Mouse (Mus musculus): ENCODE results near the gene Frmd4b. TPM values are rescaled to one million over a fixed set of nuclear protein-coding genes. Genes with fewer than 3 reads are reported as not detected.
"Not testable (repeated sequence)": the region's sequence is repeated elsewhere in the genome, so short reads cannot be mapped to it uniquely, and the experiment has no call there.

Gene Frmd4b
- polyA plus RNA-seq, 1 experiment from 2014 or later, result 15.7 TPM

GRCm38 (mm10) chr6:97381275-97381674, 236.1 kb downstream of the Frmd4b start:
- H3K36me3 ChIP-seq, result no peaks in the 10 kb centered on the region
- H3K4me2 ChIP-seq, result no peak overlapping the region
- no peak overlapping the region for H3K27ac ChIP-seq
- H3K9me3 ChIP-seq, result no peaks in the 10 kb centered on the region
- ATAC-seq (ENCODE audit: borderline replicate concordance, extremely low read depth, low FRiP score, low TSS enrichment), result no peak
- no peaks in the 10 kb centered on the region for H3K4me1 ChIP-seq
- 79% methylated on average over 4 of the region's 4 CpGs for WGBS
- no peak overlapping the region for H3K4me3 ChIP-seq
- H3K9ac ChIP-seq, result no peak overlapping the region
- no peaks in the 10 kb centered on the region for H3K27me3 ChIP-seq

GRCm38 (mm10) chr6:97370947-97371346, 246.4 kb downstream of the Frmd4b start:
- H3K36me3 ChIP-seq, result no peaks in the 10 kb centered on the region
- no peaks in the 10 kb centered on the region for H3K4me1 ChIP-seq
- no peaks in the 10 kb centered on the region for H3K27me3 ChIP-seq
- 36% methylated on average over 2 of the region's 2 CpGs for WGBS
- no peak overlapping the region for H3K4me2 ChIP-seq
- H3K9me3 ChIP-seq, result no peaks in the 10 kb centered on the region
- no peak overlapping the region for H3K4me3 ChIP-seq
- H3K27ac ChIP-seq, result no peak overlapping the region
- no peak overlapping the region for H3K9ac ChIP-seq
- ATAC-seq (ENCODE audit: borderline replicate concordance, extremely low read depth, low FRiP score, low TSS enrichment), result no peak

- H3K4me3 ChIP-seq, result no peak overlapping the region
- no peaks in the 10 kb centered on the region for H3K36me3 ChIP-seq
- H3K27ac ChIP-seq, result no peak overlapping the region
- H3K4me2 ChIP-seq, result no peak overlapping the region
- no peaks in the 10 kb centered on the region for H3K4me1 ChIP-seq
- WGBS, result 47% methylated on average over 1 of the region's 1 CpGs
- ATAC-seq (ENCODE audit: borderline replicate concordance, extremely low read depth, low FRiP score, low TSS enrichment), result no peak
- H3K9me3 ChIP-seq, result no peaks in the 10 kb centered on the region
- H3K27me3 ChIP-seq, result no peaks in the 10 kb centered on the region
- no peak overlapping the region for H3K9ac ChIP-seq
Measured at GRCm38 (mm10) chr6:97370460-97370859, 246.9 kb downstream of the Frmd4b start.

GRCm38 (mm10) chr6:97363846-97364245, 253.5 kb downstream of the Frmd4b start:
- Histone ChIP-seq H3K9ac (no peak overlapping the region), H3K27ac (no peak overlapping the region), H3K4me1 (no peaks in the 10 kb centered on the region), H3K27me3 (no peaks in the 10 kb centered on the region), H3K4me3 (no peak overlapping the region), H3K9me3 (no peaks in the 10 kb centered on the region), H3K36me3 (no peaks in the 10 kb centered on the region), H3K4me2 (no peak overlapping the region)
- no peak for ATAC-seq (ENCODE audit: borderline replicate concordance, extremely low read depth, low FRiP score, low TSS enrichment)
- 90% methylated on average over 2 of the region's 2 CpGs for WGBS

- not testable (repeated sequence) for H3K4me2 ChIP-seq; ATAC-seq (ENCODE audit: borderline replicate concordance, extremely low read depth, low FRiP score, low TSS enrichment); H3K4me3 ChIP-seq; H3K9me3 ChIP-seq; H3K27ac ChIP-seq; H3K27me3 ChIP-seq; H3K36me3 ChIP-seq; H3K9ac ChIP-seq
- 84% methylated on average over 4 of the region's 4 CpGs for WGBS
- H3K4me1 ChIP-seq, result peaks cover 25% of the 10 kb centered on the region
Measured at GRCm38 (mm10) chr6:97357606-97358005, 259.7 kb downstream of the Frmd4b start.

GRCm38 (mm10) chr6:97356612-97357011, 260.7 kb downstream of the Frmd4b start:
- H3K27ac ChIP-seq, result no peak overlapping the region
- WGBS, result 38% methylated on average over 7 of the region's 7 CpGs

GRCm38 (mm10) chr6:97355141-97355540, 262.2 kb downstream of the Frmd4b start:
- Histone ChIP-seq H3K4me3 (no peak overlapping the region), H3K4me1 (peaks cover 31% of the 10 kb centered on the region), H3K9me3 (no peaks in the 10 kb centered on the region), H3K4me2 (no peak overlapping the region), H3K27ac (peak overlapping the region; percentile 43; the same call in 1 of the 2 replicates), H3K27me3 (no peaks in the 10 kb centered on the region), H3K9ac (no peak overlapping the region), H3K36me3 (no peaks in the 10 kb centered on the region)
- WGBS, result 14% methylated on average over 8 of the region's 8 CpGs
- ATAC-seq (ENCODE audit: borderline replicate concordance, extremely low read depth, low FRiP score, low TSS enrichment), result no peak

More at GRCm38 (mm10) chr6:97356612-97357011, 260.7 kb downstream of the Frmd4b start:
- no peak overlapping the region for H3K9ac ChIP-seq
- H3K9me3 ChIP-seq, result no peaks in the 10 kb centered on the region
- H3K4me3 ChIP-seq, result no peak overlapping the region
- peaks cover 30% of the 10 kb centered on the region for H3K4me1 ChIP-seq
- no peaks in the 10 kb centered on the region for H3K27me3 ChIP-seq
- H3K4me2 ChIP-seq, result no peak overlapping the region
- no peak; the same call in 1 of the 2 replicates for ATAC-seq (ENCODE audit: borderline replicate concordance, extremely low read depth, low FRiP score, low TSS enrichment)
- no peaks in the 10 kb centered on the region for H3K36me3 ChIP-seq

GRCm38 (mm10) chr6:97353933-97354332, 263.4 kb downstream of the Frmd4b start:
- ATAC-seq (ENCODE audit: borderline replicate concordance, extremely low read depth, low FRiP score, low TSS enrichment), result peak; percentile 37; the same call in 1 of the 2 replicates
- H3K9ac ChIP-seq, result no peak overlapping the region
- peak overlapping the region; percentile 43 for H3K4me2 ChIP-seq
- no peaks in the 10 kb centered on the region for H3K36me3 ChIP-seq
- no peaks in the 10 kb centered on the region for H3K27me3 ChIP-seq
- peak overlapping the region; percentile 56 for H3K27ac ChIP-seq
- 20% methylated on average over 5 of the region's 5 CpGs for WGBS
- H3K4me1 ChIP-seq, result peaks cover 41% of the 10 kb centered on the region
- H3K9me3 ChIP-seq, result no peaks in the 10 kb centered on the region
- H3K4me3 ChIP-seq, result peak overlapping the region; percentile 27

- Histone ChIP-seq H3K36me3 (no peaks in the 10 kb centered on the region), H3K4me2 (peak overlapping the region; percentile 43; the same call in 1 of the 2 replicates), H3K27me3 (no peaks in the 10 kb centered on the region), H3K4me1 (peaks cover 41% of the 10 kb centered on the region), H3K4me3 (peak overlapping the region; percentile 27; the same call in 1 of the 2 replicates), H3K9me3 (no peaks in the 10 kb centered on the region), H3K27ac (peak overlapping the region; percentile 56), H3K9ac (no peak overlapping the region)
- no peak for ATAC-seq (ENCODE audit: borderline replicate concordance, extremely low read depth, low FRiP score, low TSS enrichment)
- 27% methylated on average over 6 of the region's 6 CpGs for WGBS
Measured at GRCm38 (mm10) chr6:97353371-97353770, 264.0 kb downstream of the Frmd4b start.

- H3K9ac ChIP-seq, result no peak overlapping the region
- H3K27me3 ChIP-seq, result no peaks in the 10 kb centered on the region
- no peak for ATAC-seq (ENCODE audit: borderline replicate concordance, extremely low read depth, low FRiP score, low TSS enrichment)
- WGBS, result 39% methylated on average over 10 of the region's 10 CpGs
- no peaks in the 10 kb centered on the region for H3K9me3 ChIP-seq
- peaks cover 41% of the 10 kb centered on the region for H3K4me1 ChIP-seq
- H3K4me3 ChIP-seq, result no peak overlapping the region
- no peaks in the 10 kb centered on the region for H3K36me3 ChIP-seq
- peak overlapping the region; percentile 25; the same call in 1 of the 2 replicates for H3K4me2 ChIP-seq
- peak overlapping the region; percentile 24; the same call in 1 of the 2 replicates for H3K27ac ChIP-seq
Measured at GRCm38 (mm10) chr6:97352505-97353154, 264.7 kb downstream of the Frmd4b start.

GRCm38 (mm10) chr6:97349355-97350138, 267.8 kb downstream of the Frmd4b start:
- H3K9ac ChIP-seq, result no peak overlapping the region
- no peak for ATAC-seq (ENCODE audit: borderline replicate concordance, extremely low read depth, low FRiP score, low TSS enrichment)
- H3K36me3 ChIP-seq, result no peaks in the 10 kb centered on the region
- peaks cover 30% of the 10 kb centered on the region for H3K4me1 ChIP-seq
- no peaks in the 10 kb centered on the region for H3K27me3 ChIP-seq
- no peak overlapping the region for H3K4me2 ChIP-seq
- 20% methylated on average over 8 of the region's 8 CpGs for WGBS
- H3K27ac ChIP-seq, result peak overlapping the region; percentile 59
- H3K9me3 ChIP-seq, result no peaks in the 10 kb centered on the region
- H3K4me3 ChIP-seq, result no peak overlapping the region

- no peaks in the 10 kb centered on the region for H3K27me3 ChIP-seq
- WGBS, result 70% methylated on average over 1 of the region's 1 CpGs
- H3K4me1 ChIP-seq, result peaks cover 16% of the 10 kb centered on the region
- H3K9me3 ChIP-seq, result no peaks in the 10 kb centered on the region
- H3K9ac ChIP-seq, result no peak overlapping the region
- no peak overlapping the region for H3K27ac ChIP-seq
- no peak for ATAC-seq (ENCODE audit: borderline replicate concordance, extremely low read depth, low FRiP score, low TSS enrichment)
- H3K36me3 ChIP-seq, result no peaks in the 10 kb centered on the region
- H3K4me3 ChIP-seq, result no peak overlapping the region
- no peak overlapping the region for H3K4me2 ChIP-seq
Measured at GRCm38 (mm10) chr6:97346932-97347331, 270.4 kb downstream of the Frmd4b start.
